Mouse (Mus musculus) spleen, postnatal 10 days (tissue): ENCODE measurements around the gene Vamp4.
A peak's percentile ranks its signal among the peaks of the same experiment; 100 is the strongest.

ENCODE experiments used
- DNase-seq, 2 experiments: peaks; one replicate each; pipeline ENCODE4 v3.0.0; 2021 to 2022; ENCODE audit warnings: low spot score in 2 of 2

Gene Vamp4

DNA sequence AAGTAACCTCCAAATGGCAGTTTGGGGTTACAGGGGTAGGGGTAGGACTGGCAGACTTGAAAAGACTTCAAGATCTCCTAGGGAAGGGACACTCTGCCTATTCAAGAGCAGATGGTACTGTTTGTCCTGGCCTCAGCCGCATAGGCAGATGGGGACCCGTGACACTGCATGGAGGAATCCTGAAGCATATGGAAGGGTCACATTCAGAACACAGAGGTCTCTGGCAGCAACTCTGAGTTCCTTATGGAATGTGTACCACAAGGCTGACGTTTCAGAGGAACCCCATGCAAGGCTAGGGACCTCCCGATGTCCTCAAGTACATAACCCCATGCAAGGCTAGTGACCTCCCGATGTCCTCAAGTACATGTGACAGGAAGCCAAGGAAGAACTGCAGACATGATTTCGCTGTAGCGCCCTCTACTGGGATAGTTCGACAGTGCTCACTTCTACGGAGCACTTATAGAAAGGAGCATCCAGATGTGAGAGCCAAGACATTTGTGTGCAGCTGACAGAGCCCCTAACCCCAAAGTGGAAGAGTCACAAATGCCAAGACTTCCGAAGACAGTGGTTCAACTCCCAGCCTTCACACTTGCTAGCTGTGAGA lies 75.9 kb downstream of the Vamp4 start:
- peak in 1 of 2 experiments; percentile 43 for DNase-seq

DNA sequence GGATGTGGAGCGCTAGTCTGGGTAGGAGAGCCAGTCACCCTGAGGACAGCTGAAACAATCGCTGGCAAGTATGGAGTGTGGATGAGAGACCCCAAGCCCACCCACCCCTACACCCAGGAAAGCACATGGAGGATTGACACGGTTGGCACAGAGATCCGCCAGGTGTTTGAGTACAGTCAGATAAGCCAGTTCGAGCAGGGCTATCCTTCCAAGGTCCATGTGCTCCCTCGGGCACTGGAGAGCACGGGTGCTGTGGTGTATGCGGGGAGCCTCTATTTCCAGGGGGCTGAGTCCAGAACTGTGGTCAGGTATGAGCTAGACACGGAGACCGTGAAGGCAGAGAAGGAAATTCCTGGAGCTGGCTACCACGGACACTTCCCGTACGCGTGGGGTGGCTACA lies 78.1 kb downstream of the Vamp4 start:
- DNase-seq: no peak
